Mouse (Mus musculus) gastrocnemius, postnatal 14 days (tissue): ENCODE measurements around the gene 4930433I11Rik. TPM values are rescaled to one million over a fixed set of nuclear protein-coding genes. Genes with fewer than 3 reads are reported as not detected.
"Not testable (repeated sequence)": the region's sequence is repeated elsewhere in the genome, so short reads cannot be mapped to it uniquely, and the experiment has no call there.

Source experiments
- DNase-seq: peaks from one replicate; pipeline ENCODE4 v3.0.0; 2021; ENCODE audit warnings: mixed read lengths
- intact Hi-C: fragments of 180-260 bp; cut with DNase I; formaldehyde crosslinking; loops from one replicate; pipeline ENCODE4 v1.15.1; 2025; ENCODE audit warnings: low total_unique reads
- long read RNA-seq, 2 experiments: library from polyadenylated mRNA; stranded (forward); transcript quantifications; one replicate each; pipeline ENCODE4 v2.0.0; 2021
- total RNA-seq, 2 experiments: library from RNA; stranded (reverse); gene quantifications; 2 replicates each; pipeline ENCODE4 v1.2.3; 2021

Gene 4930433I11Rik
- not detected for total RNA-seq
- long read RNA-seq, experiment 1: 0 reads
- long read RNA-seq, experiment 2: 0 reads

DNA sequence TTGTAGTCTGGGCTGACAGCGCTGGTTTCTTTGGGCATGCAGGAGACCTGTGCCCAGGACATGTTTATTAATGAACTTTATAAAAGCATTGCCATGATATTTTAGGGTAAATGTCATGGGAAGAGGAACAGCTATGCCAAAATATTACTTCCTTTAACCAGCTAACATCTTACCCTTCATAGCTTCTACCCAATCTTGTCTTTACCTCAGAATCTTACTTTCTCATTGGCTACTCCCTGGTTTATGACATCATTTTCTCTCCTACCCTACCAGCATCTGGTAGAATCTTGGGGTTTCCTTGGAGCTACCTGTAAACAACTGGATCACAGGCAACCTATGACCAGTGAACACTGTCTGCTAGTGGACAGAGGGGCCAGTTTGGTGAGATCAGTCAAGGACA is at the start of gene 4930433I11Rik:
Gene 4930433I11Rik (plus strand): TSS at position 301 of the 400 bp plus-strand sequence.
- intact Hi-C loops: no loop called here
- DNase-seq: no peak

DNA sequence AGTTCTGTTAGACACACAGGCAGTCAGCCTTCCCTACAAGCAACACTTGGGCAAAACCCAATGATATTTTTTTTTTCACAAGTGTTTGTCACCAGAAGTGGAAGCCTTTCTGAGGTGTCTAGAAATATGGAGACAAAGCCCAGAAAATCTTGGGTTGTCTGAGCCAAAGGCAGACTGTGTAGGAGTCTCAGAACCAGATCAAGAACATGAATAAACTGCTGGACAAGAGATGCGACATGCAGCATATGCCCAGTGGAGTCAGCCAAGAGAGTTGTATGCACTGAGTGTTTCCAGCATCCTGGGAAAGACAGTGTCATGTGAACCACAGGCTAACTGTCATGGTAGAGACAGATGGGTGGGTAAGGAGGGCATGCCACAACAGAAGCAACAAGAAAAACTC is 48.0 kb upstream of the 4930433I11Rik start:
- intact Hi-C loops: no loop called here

DNA sequence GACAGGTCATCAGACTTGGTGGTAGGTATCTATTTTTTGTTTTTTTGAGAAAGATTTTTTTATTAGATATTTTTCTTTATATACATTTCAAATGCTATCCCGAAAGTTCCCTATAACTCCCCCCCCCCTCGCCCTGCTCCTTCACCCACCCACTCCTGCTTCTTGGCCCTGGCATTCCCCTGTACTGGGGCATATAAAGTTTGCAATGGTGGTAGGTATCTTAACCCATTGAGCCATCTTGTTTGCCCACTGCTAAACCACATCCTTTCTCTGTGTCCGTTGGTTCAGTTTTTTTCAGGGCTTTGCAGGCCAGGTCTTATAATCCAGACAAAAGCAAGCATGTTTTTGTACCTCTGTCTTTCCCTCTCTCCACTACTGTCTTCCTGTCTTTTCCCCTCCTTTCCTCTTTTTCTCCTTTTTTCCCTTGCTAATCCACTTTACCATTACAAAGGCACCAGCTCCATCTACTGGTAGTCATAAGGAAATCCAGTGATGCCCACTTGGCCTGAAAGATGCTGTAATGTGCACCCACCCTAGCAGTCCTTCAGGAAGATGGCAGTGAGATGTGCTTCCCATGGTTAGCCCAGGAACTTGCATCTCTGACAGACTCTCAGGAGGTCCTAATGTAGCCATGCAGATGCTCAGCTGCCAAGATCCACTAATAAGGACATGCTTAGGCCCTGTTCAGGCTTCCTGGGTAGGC is 45.0 kb upstream of the 4930433I11Rik start:
- intact Hi-C loops: no loop called here
- DNase-seq: no peak

More for the DNA sequence above, 48.0 kb upstream of the 4930433I11Rik start:
- no peak for DNase-seq

DNA sequence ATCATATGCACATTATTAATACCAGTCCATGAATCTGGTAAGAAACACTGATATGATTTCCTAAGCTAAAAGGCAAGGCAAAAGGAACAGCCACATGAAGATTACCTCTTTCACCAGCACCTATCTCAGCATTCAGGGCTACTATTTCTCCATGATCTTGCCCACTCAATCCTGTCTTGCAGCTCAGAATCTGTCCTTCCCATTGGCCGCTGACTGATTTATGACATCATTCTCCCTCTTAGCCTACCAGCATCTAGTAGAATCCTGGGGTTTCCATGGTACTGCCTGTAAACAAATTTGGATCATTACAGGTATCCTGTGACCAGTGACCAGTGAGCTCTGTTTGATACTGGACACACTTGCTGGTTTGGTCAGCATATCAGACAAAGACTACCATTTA is 45.1 kb downstream of the 4930433I11Rik start, which contains the start of gene Gm4884:
Gene Gm4884 (plus strand): TSS at position 301 of the 400 bp plus-strand sequence.
- DNase-seq, intact Hi-C loops: not testable (repeated sequence)

DNA sequence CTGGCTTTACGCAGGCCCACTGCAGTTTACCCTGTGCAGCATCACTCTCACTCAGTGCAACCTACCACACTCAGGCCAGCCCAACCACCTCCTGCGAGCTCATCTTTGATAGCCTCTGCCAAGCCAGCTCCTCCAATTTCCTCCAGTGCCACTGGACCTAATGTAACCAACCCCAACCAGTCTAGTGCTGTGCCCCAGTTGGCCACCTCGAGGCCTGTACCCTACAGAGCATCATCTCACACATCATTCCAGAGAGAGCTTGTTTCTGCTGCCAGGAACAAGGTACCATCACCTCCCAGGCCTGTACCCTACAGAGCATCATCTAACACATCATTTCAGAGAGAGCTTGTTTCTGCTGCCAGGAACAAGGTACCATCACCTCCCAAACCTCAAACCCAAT is 56.7 kb downstream of the 4930433I11Rik start:
- intact Hi-C loops, DNase-seq: not testable (repeated sequence)

Other genes starting within 250 kb of the 4930433I11Rik start
- under 1 TPM; 0.11 to 0.27 TPM for gene Vstm2b, start 89.2 kb upstream of the 4930433I11Rik start, total RNA-seq
- not detected for gene Gm4884, start 45.2 kb downstream of the 4930433I11Rik start, total RNA-seq
- gene Gm5592, start 166.3 kb downstream of the 4930433I11Rik start, total RNA-seq: not detected